In the genomic region with DNA sequence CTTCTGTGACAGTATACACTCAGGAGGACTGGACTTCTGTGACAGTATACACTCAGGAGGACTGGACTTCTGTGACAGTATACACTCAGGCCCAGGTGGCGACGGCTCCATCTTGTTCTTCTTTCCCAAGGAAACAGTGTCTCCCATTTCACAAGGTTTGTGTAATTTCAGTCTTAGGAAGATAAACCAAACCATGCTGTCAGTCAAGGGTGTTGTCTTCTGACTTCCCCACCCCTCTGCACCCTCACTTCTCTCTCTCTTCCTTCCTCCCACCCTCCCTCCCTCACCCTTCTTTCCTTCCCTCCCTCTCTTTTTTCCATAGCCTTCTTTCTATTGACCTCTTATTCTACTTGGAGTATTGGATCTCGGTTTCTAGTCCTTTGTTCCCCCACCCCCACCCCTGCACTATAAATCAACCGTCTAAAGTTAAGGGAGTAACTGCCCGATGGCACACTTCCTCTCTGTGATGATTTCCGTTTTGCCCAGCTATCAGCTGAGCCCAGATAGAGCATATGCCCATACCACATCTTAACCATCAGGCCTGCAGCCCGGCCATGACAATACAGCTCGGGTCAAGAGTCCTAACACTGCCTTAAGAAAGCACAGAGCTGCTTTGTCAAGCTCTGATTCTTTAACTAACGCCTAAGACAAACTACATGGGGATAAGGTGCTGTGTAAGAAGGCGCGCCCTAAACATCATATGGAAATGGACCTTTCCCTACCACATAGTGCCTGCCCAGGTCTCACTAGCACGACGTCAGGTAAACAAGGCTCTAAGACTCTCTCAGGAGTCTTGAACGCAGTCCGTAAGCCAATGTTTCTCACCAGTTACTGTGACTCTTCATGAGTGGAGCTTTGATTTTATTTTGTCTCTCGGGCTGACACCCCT, we compare ENCODE assay signal across 1 mouse cellular context.
TF ChIP-seq lines count a peak whose summit lies in the region.

No protein-coding gene starts in this region.

TF ChIP-seq in MEL, 35 proteins besides CTCF, POLR2A, EP300 and RAD21 (continued from another document):
- peak; percentile 82 for TF ChIP-seq TCF12 (IDR thresholded peaks at IDR 0.05; ENCODE audit: low read depth, low read length)
- TF ChIP-seq ZNF384 (IDR thresholded peaks at IDR 0.05; ENCODE audit: low read depth, low read length) = no peak
